Mouse (Mus musculus): ENCODE measurements around the gene Rnaseh2b.

Gene Rnaseh2b

DNA sequence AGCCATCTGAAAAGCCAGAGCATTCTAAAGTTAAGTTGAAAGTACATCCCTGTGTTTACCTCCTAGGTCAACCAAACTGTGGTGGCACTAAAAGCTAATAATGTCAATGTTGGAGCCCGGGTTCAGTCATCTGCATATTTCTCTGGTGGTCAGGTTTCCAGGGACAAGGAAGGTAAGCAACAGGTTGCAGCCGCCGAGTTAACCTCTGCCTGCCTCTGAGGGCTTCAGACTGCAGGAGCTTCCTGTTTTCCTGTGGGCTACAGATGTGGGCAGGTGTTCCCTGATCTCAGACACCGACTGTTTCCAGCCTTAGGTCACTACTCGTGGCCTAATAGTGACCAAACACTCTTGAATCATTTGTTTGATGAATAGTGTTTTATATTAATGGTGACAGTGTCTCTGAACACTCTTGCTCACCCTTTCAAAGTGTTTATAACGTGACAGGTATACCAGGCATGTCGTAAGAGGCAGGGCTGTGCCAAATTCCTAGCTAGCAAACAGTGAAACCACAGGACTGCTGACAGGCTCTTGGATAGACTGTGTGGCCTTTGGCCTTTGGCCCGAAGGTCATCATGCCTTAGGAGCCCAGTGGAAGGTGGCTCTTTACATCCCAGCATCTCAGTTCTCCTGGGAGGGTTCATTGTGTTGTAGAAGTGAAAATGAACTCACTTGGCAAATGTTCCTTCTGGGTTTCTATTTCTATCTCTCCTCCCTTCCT lies 69.0 kb downstream of the Rnaseh2b start:
- no peak for DNase-seq (ENCODE audit: low read depth, low spot score)

DNA sequence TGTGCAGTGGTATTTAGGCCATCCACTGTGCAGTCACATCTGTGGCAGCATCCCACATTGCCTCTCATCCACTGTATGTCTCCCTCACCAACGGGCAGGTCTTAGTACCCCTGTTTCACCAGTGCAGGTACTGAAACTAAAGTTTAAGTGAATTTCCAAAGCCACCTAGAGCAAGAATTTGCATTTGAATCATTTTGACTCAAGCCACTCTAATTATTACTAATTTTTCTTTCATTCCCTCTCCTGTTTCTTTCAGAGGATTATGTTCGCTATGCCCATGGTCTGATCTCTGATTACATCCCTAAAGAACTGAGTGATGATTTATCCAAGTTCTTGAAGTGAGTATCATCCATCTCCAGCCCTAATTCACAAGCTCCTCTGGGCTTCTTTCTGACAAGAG lies 71.4 kb downstream of the Rnaseh2b start:
- no peak for DNase-seq (ENCODE audit: low read depth, low spot score)

DNA sequence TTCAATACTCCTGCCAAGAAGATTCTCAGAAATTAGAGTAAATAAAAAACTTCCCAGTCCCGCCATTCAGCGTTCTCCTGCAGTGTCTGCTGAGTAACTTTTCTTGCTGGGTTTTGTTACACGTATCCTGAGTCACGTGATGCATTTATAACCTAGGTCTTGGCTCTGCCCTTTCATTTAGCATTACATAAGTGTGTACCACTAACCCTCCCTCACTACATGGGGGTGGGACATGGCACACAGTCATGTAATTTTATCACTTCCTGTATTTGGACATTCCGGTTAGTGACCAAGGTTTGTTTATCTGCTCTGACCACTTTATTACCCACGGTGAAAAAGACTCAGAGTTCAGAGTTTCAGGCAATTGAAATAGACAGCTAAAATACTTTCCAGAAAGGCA lies 78.4 kb downstream of the Rnaseh2b start:
- no peak for DNase-seq (ENCODE audit: low read depth, low spot score)

DNA sequence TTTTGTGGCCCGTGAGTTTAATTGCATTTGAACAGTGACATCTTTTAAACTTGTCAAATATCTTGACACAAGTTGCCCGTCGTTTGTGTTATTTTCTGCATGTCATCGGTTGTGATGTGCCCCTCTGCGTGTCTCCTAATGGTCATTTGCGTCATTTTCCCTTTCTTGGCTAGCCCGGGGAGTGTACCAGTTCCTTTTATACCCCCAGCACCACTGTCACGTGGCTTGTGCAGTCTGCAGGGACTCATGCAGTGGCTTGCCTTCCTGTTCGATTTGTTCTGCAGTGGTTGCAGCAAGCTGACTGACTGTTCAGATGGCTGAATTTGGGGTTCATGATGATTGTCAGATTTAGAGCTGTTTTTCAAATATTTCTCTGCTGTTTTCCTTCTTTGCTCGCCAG lies 81.6 kb downstream of the Rnaseh2b start:
- DNase-seq (ENCODE audit: low read depth, low spot score): no peak

DNA sequence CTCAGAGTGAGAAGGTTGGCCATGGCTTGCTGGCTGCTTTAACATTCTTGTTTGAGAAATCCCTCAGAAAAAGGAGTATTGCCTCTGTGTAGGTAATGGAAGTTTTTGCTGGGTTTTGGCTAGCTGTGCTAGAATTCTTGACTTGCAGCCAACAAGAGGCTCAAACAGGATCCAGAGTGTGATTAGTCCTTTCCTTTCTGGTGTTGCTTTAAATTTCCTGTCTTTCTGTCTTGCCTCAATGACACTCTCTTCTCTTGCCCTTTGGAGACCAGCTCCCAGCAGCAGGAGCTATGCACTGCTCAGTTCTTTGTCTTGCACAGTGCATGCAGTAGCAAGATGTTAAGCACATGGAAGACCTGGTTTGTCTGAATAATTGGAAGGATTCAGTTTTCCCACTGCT lies 83.3 kb downstream of the Rnaseh2b start:
- no peak for DNase-seq (ENCODE audit: low read depth, low spot score)

DNA sequence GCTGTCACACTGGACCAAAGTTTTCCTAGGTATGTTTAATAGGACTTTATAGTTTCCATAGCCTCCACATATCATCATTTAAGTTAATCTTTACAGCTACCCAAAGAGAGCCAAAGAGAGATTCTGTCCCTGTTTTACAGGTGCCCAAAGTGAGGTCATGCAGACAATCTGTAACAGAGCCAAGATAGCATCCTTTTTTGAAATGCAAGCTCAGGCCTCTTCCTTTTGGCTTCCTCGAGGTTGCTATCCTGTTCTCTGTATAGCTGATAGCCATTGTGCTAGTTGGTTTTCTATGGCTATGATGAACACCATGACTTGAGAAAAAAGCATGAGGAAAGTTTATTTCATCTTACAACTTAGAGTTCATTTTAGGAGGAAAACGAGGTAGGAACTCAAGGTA lies 83.7 kb downstream of the Rnaseh2b start:
- DNase-seq (ENCODE audit: low read depth, low spot score): no peak

DNA sequence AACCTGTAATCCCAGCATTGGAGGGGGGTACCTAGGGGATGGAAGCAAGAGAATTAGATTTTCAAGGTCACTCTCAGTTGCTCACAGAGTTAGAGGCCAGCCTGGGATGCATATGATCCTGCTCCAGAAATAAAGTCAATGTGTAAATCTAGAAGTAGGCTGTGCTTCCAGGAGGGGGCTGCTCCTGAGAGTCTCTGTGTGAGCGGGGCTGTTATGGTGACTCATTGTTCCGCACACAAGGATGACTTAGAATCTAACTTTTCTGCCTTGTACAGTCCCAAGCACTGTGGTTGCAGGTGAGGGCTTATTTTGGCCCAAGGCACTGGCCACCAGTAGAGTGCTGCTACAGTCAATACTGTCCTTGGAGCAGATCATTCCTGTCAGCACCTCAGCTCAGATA lies 87.0 kb downstream of the Rnaseh2b start:
- no peak for DNase-seq (ENCODE audit: low read depth, low spot score)

DNA sequence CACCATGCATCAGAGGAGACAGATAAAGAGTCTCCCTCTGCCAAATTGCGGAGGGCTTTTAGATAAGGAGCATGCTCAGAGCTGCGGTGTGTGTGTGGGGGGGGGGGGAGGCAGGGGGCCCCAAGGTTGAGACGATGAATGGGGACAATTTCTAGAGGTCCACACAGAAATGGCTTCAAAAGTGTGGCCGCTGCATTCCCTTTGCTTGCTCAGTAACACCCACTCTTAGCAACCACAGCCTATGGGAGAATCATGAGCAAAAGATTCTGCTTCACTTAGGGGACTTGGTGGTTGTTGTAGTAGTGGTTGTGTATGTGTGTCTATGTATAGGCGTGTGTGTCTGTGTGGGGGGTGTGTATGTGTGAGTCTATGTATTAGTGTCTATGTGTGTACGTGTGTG lies 88.2 kb downstream of the Rnaseh2b start:
- no peak for DNase-seq (ENCODE audit: low read depth, low spot score)

DNA sequence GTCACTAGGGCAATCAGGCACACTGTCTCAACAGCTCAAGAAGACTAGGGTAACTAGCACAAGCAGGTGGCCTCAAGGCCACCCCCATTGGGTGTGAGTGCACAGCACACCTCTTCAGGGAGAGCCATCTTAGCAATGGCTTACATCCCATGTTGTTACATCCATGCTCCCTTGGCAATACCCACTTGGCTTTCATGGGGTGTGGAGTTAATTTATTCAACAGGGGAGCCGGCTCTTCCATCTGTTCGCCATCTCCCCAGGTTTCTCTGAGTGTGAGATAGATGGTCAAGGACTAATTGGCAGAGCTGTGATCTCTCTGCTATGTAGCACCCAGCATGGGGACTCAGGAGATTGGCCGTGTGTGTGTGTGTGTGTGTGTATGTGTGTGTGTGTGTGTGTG lies 90.7 kb downstream of the Rnaseh2b start:
- no peak for DNase-seq (ENCODE audit: low read depth, low spot score)

DNA sequence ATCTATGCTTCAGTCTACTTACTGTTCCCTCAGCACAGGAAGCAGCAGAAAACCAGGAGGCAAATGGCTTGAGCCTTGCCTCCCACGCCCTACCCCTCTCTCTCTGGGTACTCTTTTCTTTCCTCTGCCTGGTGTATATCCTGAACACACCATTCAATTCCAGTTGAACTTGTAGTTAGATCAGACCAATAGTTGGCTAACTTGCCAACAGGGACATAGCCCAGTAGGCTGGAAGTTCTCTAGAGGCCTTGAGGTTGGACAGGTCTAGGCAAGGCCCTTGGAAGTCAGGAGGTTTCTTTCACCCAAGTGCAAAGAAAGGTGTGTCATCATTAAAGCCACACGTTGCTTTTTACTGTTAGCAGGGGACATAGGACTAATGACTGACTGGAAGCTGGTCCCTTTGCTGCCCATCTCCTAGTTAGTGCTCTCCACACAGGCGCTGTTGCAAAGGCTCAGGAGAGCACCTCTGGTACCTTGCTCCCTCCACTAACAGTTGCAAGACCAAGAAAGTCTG lies 91.5 kb downstream of the Rnaseh2b start:
- no peak for DNase-seq (ENCODE audit: low read depth, low spot score)

DNA sequence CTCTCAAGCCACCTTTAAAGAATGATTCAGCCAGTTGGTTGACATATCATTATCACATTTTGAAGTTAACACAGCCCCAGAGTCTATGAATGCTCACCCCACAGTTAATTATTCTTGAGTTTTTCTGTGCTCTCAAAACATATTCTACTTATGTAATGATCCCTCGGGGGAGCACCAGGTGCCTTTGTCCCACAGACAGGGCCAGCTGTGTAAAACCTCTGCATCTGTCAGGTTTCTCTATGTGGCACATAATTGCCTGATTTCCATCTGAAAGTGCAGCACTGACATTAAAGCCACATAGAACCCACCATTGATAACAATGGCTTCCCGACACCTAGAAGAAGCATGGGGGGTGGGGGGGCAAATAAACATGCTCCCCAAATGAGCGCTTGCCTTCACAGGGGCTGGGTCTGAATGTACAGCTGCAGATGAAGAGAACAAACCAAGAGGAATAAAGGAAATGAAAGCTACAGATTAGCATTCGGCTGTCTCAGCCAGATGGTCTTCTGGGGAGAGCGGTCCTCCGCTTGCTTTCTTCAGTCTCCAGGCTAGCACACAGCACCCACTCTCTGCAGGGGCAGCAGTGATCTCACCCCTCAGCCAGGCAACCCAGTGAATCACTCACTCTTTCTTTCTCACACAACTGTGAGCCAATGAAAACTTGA lies 96.8 kb downstream of the Rnaseh2b start:
- no peak for DNase-seq (ENCODE audit: low read depth, low spot score)

DNA sequence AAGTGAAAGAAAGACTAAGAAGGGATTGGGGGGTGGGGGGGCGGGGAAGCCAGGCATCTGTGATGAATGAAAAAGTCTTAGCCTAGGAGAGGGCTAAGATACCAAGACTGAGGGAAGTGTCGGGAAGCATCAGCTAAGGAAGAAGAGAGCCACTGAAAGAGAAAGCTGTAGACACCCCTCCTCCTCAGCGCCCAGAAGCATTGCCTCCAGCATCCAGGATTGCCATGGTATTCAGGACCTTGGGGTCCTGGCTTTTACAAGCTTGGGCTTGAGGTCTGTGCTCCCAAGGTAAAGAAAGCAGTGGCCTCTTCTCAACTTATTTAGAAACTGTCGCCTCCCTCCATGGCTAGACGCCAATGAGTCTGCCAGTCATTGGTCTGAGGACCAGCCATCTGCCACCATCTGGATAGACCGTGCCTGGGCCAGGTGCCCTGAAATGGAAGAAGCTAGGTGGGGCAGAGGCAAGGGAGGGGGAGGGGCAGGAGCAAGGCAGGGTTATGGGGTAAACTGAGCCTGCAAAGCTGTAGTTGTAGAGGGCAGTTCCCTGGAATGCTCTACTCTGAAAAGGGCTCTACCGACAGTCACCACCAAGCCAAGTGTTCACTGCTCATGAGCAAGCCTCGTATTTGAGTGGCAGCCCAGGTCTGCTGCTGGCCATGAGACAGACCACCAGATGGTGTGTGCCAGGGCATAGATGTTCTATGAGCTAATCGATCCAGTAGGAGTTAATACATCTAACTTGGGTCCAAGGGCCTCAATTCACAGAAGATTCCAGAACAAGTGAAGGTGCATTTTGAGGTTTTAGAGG lies 97.5 kb downstream of the Rnaseh2b start:
- DNase-seq (ENCODE audit: low read depth, low spot score): no peak

DNA sequence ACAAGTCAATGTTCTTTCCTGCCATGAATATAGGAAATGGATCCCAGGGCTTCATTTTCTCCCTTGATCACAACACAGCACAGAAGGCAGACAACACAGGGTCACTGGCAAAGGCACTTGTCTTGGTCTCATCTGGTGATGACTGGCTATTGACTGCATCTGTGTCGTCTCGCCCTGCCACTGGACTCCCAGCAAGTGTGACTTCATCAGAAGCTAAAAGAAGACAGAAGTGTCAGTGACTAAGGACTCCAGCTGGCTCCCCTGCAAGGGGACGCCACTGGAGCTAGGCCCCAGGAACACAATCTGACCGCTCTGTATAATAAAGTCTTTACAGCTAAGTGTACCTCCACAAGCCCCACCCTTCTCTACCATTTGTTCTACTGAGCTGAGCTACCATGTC lies 100.4 kb downstream of the Rnaseh2b start:
- no peak for DNase-seq (ENCODE audit: low read depth, low spot score)

DNA sequence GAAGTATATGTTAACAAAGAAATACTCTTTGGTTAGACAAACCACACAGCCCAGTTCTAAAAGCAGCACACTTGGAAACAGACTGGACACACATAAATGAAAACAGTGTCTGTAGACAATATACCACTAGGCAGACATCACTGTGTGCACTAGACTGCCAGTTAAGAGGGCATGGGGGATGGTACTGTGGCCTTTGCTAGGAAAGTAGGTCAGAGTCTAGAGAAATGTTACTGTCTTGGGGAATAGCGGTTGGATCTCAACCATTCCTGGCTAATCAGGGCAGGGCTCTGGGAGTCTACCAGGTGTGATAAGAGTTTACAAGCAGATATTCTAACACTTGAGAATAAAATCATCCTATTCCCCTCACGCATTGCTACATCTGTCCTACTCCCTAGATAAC lies 103.0 kb downstream of the Rnaseh2b start:
- no peak for DNase-seq (ENCODE audit: low read depth, low spot score)

DNA sequence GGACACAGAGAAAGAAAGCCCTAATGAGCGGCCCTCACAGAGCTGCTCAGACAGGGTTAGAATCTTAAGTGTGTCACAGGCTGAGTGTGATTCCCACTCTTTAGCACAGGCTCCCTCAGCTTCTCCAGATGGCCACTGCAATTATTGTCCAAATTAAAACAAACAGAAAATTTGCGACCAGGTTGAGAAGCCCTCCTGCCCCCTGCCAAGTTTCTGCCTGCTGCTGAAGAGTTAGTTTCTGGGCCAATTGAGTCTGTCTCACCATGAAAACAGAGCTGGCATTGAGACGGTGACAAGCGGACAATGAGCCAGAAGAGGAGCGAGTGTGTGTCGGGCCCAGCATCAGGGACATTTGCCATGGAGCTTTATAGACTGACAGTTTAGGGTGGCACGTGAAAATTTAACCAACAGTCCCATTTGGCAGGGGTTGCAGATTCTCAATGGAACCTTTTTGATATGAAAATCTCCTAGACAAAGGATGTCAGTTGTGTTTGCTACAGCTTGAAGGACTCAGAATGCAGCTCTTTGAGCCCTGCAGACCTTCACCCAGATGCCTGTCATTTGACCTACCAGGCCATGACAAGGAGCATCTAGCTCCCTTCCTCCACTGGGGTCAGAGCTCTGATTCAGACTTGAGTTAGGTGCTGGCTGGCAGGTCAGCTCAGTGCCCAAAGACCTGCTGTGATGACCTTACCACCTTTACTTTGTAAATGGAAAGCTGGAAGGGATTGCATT lies 123.8 kb downstream of the Rnaseh2b start:
- no peak for DNase-seq (ENCODE audit: low read depth, low spot score)

DNA sequence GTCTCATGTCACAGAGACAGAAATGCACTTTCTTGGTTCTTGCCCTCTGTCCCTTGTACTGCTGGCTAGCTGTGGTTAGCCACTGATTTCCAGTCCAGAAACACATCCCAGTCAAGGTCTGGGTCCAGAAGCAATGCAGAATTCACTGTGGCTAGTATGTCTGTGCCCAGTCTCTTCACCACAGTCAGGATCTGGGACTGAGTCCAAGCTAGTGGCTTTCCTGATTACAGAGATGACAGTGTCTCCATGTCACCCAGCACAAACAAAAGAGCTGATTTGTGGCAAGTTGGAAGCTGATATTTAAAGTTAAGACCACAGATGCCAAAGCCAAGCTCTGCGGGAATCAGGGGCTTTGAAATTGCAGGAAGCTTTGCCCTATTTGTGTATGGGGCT lies 124.3 kb downstream of the Rnaseh2b start:
- no peak for DNase-seq (ENCODE audit: low read depth, low spot score)

DNA sequence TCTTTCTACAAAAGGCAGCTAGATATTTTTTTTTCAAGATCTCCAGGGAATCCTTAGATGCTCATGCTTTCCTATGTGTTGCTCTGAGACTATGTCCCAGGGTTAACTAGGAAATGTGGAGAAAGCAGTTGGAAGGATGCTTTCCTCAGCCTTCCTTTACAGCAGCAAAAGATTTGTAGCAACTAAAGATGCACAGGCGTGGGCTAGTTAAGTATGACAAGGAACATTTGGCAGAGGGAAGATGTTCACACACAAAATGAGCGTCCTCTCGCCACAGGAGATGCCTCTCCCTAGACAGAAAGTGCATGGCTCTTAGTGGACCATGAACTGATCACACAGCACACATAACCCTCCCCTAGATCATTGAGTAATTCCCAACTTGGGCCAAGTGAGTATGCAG lies 125.1 kb downstream of the Rnaseh2b start:
- DNase-seq (ENCODE audit: low read depth, low spot score): no peak

DNA sequence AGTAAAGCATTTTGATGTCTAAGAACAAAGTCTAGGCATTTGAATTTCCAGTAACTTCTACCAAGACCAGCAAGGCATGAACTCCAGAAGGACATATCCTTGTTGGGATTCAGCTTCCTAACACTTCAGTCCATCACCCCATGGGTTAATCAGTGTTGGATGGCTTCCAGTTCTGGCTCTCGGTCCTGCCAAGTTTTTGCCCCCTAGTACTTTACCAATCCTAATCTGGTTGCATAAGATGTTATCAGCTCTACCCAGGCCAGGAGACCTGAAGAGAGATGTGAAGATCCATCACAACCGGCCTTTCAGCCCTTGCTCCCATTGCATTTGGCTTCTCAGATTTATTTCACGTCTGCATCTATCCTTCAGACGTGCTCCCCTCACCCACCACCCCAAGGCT lies 129.9 kb downstream of the Rnaseh2b start:
- DNase-seq (ENCODE audit: low read depth, low spot score): no peak

All from ZHBTc4 (cell line).